Mouse (Mus musculus) spleen, postnatal 10 days (tissue): ENCODE measurements around the gene Asic2.
"Not testable (repeated sequence)": the region's sequence is repeated elsewhere in the genome, so short reads cannot be mapped to it uniquely, and the experiment has no call there.

Experiments used
- DNase-seq, 2 experiments: peaks; one replicate each; pipeline ENCODE4 v3.0.0; 2021 to 2022; ENCODE audit warnings: low spot score in 2 of 2

Asic2 gene

DNA sequence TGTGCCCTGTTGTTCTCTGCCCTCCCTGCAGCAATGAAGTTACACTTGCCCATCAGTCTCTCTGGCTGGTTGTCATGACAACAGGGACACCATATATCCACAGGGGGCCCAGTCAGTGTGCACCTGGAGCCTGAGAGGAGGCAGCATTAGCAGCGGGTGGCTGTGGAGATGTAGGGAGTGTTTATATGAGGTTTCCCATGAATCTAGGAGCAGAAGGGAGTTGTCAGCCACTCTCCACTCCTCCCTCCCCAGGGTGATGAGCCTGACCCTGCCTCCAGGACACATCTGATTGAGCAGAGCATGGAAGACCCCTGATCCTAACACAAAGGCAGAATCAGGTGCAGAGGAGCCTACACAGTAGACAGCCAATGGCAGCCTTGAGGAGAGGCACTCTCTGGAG is 514.1 kb downstream of the Asic2 start:
- DNase-seq = no peak

DNA sequence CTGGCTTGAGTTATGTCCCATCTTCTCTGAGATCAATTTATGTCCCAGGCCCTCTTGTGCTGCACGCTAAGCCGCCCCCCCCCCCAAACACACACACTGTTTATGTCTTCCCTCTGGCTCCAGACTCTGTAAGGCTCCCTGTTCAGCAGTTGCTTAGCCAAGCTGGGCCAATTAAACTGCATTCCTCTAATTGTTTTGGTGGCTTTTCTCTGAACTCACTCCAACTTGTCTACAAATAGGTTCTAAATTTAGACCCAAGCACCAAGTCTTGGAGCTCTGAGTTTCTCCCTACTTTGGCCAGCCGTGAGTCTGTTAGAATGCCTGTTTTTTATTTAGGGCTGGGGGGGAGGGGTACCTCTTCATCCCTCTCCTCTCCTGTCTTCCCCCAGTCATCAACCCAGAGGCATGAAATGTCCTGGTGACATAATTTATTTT is 519.0 kb downstream of the Asic2 start:
- no peak for DNase-seq

- DNase-seq = no peak
Observed at GRCm38 (mm10) chr11:81446347-81446746, 521.9 kb downstream of the Asic2 start.

DNA sequence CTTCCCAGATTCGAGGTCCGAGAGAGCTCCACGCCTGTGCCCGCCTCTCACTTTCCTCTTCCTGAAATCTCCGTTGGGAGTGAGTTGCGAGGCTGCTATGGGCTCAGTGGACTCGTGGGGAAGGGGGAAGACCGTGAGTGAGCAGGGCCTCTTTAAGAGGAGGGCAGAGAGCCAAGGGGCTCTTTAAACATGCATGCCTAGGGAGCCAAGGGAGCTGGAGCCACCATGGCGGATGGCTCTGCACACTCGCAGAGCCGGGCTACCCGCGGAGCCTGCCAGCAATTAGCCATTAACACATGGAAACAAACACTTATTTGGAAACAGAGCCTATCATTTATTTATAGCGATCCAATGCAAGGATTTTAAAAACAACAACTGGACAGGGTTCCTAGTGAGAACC is 541.4 kb downstream of the Asic2 start:
- no peak for DNase-seq

DNA sequence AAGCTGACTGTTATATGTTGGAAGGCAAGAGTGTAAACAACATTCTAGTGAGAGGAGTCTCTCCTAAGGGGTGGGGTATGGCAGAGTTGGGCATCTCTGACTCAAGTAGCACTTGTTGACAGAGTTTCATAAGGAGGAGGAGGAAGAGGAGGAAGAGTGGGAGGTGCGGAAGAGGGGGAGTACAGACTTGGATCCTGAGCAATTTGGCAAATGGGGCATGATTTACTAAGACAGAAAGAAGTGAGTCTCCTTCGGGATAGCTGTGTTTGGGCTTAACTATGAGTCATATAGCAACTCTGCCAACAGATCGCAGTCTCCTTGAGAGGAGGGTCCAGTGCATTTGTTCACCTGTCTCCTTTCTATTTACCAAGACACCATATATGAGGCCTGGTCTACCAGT is 549.1 kb downstream of the Asic2 start:
- DNase-seq = no peak

- DNase-seq = no peak
Observed at GRCm38 (mm10) chr11:81418027-81418426, 550.2 kb downstream of the Asic2 start.

DNA sequence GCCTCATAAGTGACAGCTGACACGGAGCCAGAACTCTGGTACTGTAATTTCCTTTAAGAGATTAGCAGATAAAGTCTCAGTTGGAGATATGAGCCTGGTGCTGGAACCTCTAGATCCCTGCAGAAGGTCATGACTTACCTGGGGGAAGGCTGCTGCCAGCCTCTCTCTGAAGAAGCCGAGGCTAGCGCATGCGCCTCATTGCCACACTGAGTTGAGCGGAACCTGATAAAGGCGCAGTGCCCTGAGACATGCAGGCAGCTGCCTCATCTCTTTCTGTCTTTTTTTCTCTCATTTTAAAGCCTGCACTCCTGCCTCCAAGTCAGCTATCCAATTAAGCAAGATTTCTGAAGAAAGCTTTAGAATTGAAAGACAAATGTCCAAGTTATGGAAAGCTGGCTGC is 551.9 kb downstream of the Asic2 start:
- no peak for DNase-seq

- no peak for DNase-seq
Observed at GRCm38 (mm10) chr11:81414596-81414995, 553.7 kb downstream of the Asic2 start.

- no peak for DNase-seq
Observed at GRCm38 (mm10) chr11:81411251-81411650, 557.0 kb downstream of the Asic2 start.

DNA sequence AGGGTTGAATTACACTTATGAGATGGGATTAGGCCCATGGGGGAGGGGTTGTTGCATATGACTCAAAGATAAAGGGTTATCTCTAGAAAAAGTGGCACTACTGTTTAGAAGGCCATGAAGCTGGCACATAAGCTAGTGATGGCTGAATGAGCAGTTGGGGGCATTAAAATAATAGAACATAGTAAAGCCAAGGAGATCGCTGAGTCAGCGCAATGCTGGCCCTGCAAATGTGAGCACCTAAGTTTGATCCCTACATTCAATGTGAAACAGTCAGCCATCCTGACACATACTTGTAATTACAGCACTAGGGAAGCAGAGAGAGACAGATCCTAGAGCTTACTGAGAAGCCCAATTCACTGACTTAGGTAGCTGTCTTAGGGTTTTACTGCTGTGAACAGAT is 562.3 kb downstream of the Asic2 start:
- DNase-seq = no peak

DNA sequence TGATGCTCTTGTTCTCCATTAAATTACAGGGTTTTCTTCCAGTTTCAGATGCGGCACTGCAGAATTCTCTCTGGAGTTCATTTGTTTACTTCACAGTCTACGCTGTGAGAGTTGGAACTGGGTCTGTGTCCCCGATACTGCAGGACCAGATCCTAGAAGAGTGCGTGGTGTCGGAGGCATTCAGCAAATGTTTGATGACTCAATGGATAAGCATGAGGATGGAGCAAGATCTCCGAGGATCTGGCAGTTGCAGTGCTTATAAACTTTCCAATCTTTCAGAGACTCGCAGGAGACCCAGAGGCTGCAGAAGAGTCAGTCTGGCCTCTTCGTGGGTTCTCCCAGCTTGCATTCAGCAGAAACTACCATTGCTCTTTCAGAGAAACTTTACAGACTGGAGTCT is 566.0 kb downstream of the Asic2 start:
- DNase-seq = no peak

DNA sequence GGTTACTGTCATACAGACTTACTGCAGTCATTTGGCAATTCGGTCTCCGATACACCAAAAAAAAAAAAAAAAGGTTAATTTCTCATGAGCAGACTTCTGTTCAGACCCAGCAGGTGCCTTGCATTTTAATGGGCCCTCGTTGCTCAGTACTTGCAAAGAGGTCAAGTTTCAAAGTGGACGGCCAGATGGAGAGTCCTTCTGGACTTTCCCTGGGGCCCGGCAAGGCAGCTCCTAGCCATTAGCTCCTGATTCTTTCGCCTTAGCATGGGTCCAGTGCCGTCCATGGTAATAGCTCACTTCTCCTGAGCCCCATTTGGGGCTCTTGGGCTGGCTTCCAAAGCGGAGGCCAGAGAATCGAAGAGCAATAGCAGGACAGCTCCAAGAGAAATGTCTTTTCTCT is 575.4 kb downstream of the Asic2 start:
- no peak for DNase-seq

GRCm38 (mm10) chr11:81386185-81386584 is 582.1 kb downstream of the Asic2 start:
- no peak for DNase-seq

GRCm38 (mm10) chr11:81385547-81385946 is 582.7 kb downstream of the Asic2 start:
- DNase-seq = no peak

DNA sequence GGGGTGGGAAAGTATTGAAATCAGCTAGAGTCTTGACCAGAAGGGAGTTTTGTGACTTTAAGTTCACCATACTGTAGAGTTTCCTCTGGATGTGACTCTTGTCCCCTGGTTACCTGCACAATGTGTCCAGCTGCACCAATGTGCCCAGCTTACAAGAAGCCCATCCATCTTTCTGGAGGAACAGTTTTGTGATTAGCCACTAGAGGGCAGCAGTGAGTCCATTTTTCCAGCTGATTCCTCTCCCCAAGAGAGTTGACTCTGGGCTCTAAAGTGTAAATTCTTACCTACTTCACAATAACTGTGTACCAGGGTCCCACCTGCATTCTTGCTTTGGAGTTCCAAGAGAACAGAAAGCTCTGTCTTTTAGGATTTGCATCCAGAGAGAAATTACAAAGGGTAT is 593.4 kb downstream of the Asic2 start:
- peak; percentile 10 to 32 for DNase-seq

DNA sequence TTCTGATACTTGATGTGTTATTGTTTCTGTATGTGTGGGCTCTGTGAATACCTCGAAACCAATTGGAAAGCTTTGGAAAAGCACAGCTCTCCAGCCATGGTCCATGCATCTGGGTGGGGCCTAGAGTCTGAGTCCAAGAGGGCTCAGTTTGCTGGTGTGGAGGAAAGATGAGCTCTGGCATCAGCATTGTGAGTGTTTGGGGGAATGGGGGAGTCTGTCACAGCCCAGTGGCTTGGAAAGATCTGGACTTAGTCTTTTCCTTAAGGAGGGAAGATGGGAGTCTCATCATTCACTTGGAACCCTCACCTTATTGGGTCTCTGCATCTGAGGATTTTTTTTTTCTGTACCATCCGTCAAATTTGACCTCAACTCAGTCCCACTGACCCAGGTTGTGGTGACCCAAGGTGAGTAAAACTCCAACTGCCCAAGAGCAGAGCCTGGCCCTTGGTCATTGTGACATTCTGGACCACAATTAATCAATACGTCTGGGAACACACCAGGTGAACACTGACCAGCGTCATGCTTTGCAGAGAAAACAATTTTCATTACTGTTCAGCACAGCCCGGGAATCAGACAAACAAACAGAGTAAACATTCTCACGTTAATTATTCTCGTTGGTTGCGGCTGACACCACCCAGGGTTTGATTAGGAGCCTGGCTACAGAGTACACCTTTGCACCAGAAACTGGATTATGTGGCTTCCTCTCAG is 594.1 kb downstream of the Asic2 start:
- DNase-seq = no peak

GRCm38 (mm10) chr11:81371545-81371944 is 596.7 kb downstream of the Asic2 start:
- no peak for DNase-seq

GRCm38 (mm10) chr11:81370426-81370810 is 597.8 kb downstream of the Asic2 start:
- DNase-seq = no peak

DNA sequence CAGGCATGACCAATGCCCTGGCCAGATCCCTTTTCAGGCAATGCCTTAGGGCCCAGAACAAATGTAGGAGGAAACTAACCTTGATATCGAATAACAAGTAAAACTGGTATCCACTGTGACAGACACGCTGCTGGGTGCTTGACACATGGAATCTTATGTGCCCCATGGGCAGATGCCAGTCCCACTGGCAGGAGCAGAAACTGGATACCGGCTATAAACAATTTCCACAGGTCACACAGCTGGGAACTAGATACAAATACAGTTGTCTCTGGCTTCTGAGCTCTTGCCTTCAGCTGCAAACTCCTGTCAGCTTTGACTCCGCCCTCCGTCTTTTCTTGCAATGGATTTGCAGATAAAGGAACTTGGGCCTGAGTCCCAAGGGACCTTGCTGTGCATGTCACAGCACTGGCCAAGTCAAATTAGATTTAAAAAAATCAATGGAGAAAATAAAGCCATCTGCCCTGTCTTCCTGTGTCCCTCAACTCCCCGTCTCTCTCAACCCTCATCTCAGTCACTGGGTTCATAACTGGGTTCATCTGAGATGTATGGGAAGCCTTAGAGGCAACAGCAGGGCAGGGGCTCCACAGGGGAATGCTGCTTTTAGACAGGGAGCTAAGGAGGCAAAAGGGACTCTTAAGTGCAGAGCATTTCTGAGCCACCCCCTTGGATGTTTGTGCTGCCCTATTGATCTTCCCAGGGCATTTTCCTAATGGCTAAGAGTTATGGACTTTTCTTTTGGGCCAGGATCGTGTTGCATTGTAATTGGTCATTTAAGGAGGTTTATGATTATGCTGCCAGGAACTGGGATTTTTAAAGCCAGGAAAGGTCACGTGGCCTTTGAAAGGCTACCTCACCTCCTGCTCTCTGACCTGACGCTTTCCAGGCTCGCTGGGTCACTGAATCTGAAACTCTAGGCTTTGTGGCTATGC is 598.5 kb downstream of the Asic2 start:
- no peak for DNase-seq

DNA sequence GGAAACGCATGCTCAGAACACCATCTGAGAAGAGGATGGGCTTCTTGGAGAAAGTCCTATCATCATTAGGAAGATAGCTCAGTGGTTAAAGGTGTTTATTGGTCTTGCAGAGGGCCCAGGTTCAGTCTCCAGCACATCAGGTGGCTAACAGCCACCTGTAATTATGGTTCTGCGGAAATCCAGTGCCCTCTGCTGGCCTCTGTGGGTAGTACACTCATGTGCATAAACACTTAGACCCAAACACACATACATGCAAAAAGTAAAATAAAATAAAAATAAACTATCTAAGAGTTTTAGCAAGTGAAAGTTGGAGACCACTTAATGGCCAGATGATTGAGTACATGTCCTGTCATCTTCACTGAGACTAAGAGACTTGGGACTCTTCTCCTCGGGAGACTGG is 603.8 kb downstream of the Asic2 start:
- DNase-seq = no peak

- no peak for DNase-seq
Observed at GRCm38 (mm10) chr11:81362461-81362860, 605.8 kb downstream of the Asic2 start.

DNA sequence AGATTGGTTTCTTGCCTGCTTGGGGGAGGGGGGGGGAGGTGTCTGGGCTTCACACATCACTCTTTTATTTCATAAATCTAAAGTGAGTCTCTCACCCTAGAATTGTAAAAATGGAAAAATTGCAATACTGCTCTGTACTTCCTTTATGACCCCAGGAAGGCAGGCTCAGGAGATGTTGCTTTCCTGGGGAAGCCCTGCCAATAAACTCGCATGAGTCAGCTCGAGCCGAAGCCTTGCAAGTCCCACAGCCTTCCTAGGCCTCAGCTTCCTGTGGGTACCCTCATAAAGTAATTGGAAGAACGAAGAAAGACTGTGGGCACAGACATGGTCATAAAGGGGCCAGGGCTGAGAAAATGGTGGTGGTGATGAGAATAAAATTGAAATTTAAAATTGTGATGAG is 607.2 kb downstream of the Asic2 start:
- DNase-seq = no peak

DNA sequence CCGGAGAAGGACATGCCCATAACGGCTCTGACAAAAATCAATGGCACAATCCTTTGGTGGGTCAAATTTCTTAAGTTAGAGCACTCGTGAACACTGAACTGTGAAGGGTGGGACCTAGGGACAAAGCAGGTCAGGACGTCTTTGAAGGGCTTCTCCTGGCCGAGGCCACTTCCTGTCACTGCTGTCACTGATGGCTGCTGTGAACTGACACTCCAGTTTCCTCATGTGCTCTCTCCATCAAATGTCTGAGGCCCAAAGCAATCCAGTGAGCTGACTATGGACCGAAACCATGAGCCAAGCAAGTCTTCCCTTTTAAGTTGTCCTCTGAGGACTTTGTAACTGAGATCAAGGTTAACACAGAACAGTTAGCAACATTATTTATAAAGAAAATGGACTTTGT is 617.8 kb downstream of the Asic2 start:
- not testable (repeated sequence) for DNase-seq
